Mouse (Mus musculus) splenic B cell, adult 2 months (primary cell): ENCODE measurements around the gene Them5.

Source experiments
- DNase-seq: peaks from one replicate; pipeline ENCODE4 v3.0.0-alpha.2; 2011; ENCODE audit warnings: low read depth, low spot score
- H3K27me3 ChIP-seq: 2 replicates; pipeline ENCODE4 v1.6.1; 2012; ENCODE audit warnings: mild to moderate bottlenecking, low read length, moderate library complexity, mixed read lengths; ENCODE audit not compliant: control insufficient read depth, poor library complexity, insufficient read depth, severe bottlenecking
- H3K36me3 ChIP-seq: 2 replicates; pipeline ENCODE4 v1.6.1; 2012; ENCODE audit warnings: mild to moderate bottlenecking, low read length, moderate library complexity, mixed read lengths; ENCODE audit not compliant: control insufficient read depth, poor library complexity, insufficient read depth, severe bottlenecking

Gene Them5

DNA sequence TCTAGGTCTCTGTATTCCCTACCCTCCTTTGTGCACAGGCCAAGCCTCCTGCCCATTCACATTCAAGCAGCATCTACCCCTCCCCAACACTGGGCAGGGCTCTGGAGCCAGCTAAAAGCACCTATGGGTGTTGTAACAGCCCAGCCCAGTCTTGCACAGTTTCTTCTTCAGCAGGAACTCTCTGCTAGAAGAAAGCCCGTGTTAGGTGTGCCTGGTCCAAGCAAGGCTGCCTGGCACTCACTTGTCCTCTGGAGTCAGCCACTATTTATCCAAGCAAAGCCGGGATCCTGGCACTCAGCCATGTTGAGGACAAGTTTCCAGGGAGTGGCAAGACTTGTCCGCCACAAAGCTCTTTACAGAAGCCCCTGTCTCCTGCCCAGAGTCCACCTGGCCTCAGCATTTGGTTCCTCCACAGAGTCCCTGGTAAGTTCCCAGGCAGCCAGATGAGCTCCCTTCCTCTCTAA is at the start of gene Them5:
Gene Them5, plus strand, starts transcription at position 141 of the 464 bp plus-strand sequence.
- Histone ChIP-seq H3K36me3 (no peaks in the 10 kb centered on the region), H3K27me3 (no peaks in the 10 kb centered on the region)
- no peak for DNase-seq

DNA sequence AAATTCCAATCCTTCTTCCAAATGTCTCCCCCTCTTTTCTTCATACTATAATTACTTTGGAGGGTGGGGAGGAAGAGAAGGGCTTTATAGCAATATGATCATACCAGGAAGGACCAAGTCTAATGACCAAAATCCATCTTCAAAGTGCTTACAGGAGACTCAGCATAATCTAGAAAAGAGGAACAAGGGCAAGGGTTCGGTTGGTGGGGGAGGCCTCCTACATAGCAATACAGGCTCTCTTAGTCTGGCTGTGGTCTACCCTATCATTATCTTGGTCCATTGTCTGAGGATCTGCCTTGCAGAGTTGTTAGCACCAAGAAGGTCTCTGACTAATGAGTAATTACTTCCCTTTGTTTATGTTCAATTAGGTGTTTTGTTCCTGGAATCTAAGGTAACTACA is 36.4 kb upstream of the Them5 start:
- no peak for DNase-seq
- Histone ChIP-seq H3K36me3 (no peaks in the 10 kb centered on the region), H3K27me3 (no peaks in the 10 kb centered on the region)

DNA sequence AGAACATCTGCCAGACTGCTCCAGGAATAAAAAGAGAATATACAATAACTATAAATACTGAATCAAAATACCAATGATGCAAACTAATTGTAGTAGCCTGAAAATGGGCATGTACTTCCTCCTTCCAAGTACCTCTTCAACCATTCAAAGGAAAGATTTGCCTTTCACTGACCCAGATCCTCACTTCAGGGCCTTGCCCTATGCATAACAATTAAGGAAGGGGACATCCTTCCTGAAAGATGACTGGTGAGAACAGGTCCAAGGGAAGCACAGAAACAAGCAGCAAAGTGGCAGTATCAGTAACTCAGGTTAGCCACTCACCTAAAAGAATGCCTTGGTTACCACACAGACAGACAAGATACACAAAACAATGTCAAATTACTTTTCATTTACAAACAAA is 34.9 kb upstream of the Them5 start:
- H3K27me3 ChIP-seq, result no peaks in the 10 kb centered on the region; the same call in 1 of the 2 replicates
- DNase-seq, result no peak
- no peaks in the 10 kb centered on the region for H3K36me3 ChIP-seq

DNA sequence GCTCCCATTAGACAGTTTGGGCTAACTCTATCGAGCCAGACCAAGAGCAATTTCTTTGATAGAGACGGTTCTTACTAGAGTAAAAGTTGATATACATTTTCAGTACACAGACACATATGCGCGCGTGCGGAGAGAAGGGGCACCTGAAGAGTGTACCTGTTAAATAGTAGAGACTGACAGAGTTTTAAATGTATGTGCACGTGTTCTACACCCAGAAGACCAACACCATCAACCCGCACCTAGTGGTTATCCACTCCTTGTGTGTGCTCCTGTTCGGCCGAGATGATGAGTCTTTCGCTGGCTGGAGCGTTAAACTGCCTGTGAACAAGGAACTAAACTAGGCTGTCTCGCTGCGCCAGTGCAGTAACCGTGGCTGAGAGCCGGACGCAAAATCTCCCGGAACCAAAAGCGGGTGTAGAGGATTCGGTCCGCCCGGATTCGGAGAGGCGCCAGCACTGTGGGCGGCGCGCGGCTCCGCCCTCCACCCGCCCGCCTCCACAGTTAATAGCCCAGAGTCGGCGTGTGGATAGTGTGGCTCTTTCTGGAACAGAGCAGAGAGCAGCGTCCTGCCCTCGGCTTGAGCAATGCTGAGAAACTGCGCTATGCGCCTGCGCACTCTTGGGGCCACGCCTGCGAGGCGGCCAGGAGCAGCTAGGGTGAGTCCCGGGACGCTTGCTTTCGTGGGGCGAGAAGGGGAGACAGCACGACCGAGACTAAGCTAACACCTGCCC is 32.1 kb upstream of the Them5 start, which contains the start of gene Them4:
Gene Them4, plus strand, starts transcription at position 457 of the 731 bp plus-strand sequence.
- peak; percentile 90 for DNase-seq

DNA sequence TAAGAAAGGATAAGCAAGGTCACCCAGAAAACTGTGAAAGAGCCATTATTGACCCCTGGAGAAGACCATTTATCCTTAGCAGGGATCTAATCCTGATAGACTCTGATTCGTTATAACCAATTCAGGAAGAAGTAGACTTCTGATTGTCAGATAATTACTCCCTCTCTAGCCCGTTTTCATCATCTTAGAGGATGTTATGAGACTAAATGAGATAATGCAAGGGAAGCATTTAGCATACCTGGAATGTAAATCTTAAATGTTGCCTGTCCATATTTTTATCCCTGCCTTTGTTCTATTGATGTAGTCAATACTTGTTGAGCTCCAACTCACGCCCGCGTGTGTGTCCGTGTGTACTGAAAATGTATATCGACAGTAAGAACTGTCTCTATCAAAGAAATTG is 31.4 kb upstream of the Them5 start:
- no peaks in the 10 kb centered on the region for H3K36me3 ChIP-seq
- H3K27me3 ChIP-seq, result no peaks in the 10 kb centered on the region; the same call in 1 of the 2 replicates
- DNase-seq, result no peak

More for the DNA sequence above, 32.1 kb upstream of the Them5 start, which contains the start of gene Them4:
- H3K27me3 ChIP-seq, result no peaks in the 10 kb centered on the region; the same call in 1 of the 2 replicates
- no peaks in the 10 kb centered on the region for H3K36me3 ChIP-seq

DNA sequence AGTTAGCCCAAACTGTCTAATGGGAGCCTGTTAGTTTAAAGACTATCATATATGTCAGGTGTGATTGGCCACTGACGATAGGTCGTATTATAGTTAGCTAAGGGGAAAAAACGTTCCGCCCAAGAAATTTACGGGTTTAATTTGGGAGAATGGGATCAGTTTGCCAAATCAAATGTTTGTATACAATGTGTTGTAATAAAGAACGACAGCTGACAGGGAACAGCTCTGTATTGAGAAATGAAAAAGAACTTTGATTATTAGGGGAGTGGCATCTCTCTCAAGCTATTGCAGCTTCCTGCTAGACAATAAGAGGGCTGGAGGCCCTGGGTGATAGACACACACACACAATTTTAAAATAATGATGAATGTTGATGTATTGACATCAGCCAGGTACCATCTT is 31.0 kb upstream of the Them5 start:
- DNase-seq, result no peak
- Histone ChIP-seq H3K36me3 (no peaks in the 10 kb centered on the region), H3K27me3 (no peaks in the 10 kb centered on the region; the same call in 1 of the 2 replicates)

DNA sequence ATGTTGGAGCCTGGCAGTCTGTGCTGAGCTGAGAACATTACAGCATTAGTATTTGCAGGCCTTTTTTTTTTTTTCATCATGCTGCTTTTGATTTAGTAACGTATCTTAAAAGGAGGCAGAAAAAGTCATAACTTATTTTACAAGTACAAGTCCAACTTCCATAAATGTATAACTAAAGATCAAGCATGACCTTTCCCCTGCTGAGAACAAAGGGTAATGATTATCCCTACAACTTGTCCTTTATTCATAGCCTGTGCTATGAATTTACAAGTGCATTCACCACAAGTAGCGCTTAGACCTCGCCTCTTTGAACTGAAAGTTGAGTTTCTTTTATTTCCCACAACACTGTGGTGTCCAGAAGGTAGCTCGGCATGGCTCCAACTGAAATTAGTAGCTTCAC is 30.5 kb upstream of the Them5 start:
- Histone ChIP-seq H3K36me3 (no peaks in the 10 kb centered on the region), H3K27me3 (no peaks in the 10 kb centered on the region; the same call in 1 of the 2 replicates)
- no peak for DNase-seq

DNA sequence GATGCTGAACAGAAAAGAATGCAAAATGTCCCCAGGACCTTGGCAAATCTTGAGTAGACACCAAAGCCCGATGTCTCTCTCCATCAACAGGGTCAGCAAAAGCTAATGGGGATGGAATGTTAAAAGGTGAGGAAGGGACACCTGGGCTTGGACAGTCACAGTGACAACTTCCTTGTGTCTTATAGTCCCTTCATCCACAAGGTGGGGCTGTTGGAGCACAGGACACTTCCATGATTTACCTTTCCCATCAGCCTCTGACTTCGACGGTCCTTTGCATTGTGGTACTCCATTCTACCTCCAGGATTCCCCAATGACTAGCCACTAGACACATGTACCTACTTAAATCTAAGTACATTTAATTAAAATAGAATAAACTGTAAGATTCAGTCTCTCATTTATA is 13.2 kb upstream of the Them5 start:
- Histone ChIP-seq H3K27me3 (no peaks in the 10 kb centered on the region), H3K36me3 (no peaks in the 10 kb centered on the region)
- DNase-seq, result no peak

DNA sequence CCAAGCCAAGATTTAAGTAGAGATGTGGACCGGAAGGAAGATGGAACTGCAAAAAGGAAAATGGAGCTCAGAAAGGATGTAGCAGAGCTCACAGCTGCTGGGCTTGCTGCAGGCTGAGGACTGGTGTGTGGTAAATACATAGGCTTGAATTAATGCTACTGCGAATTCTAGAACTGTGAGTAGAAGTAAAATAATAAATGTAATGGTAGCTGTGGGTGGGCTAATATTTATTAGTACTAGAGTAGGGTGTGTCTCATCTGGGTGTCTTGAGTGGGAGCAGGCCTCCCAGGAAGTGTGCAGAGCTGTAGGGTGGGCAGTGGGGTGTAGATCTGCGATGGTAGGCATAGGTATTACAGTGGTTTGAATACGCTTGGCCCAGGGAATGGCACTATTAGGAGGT is 7.5 kb upstream of the Them5 start:
- no peaks in the 10 kb centered on the region for H3K27me3 ChIP-seq
- DNase-seq, result no peak

DNA sequence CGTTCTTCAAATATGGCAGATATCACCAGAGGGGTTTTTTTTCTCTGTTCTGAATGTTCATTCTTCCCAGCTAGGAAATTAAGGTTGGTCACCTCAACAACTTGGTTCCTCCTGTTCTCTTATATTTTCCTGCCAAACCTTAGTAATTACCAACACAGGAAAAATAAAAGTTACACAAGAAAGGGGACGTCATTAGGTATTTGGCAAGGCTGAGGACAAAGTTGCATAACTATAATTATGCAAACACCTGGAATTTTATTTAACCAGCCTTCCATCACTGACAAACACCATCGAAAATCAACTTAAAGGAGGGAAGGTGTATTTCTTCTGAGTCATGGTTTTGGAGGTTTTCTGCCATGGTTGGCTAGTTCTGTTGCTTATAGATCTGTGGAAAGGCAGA is 3.4 kb upstream of the Them5 start:
- Histone ChIP-seq H3K27me3 (no peaks in the 10 kb centered on the region), H3K36me3 (no peaks in the 10 kb centered on the region)
- DNase-seq, result no peak

More for the DNA sequence above, 7.5 kb upstream of the Them5 start:
- H3K36me3 ChIP-seq, result no peaks in the 10 kb centered on the region

DNA sequence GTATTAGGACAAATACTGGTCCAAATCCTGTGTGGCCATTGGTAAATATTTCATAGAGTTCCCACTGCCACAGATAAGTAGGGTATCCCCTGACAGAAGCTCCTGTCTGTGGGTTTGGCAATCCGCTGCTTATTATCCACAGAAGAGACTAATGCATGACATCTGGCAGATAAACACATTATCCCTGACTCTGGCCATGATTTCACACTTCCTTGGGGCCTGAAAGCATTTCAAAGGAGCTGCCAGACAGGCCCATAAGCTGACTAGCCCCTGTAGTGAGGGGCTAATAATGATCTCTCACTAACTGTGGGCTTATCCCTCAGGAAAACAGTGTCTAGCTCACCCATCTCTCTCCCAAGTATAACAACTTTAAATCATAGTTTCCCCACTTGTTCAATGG is 653 bp downstream of the Them5 start:
- no peak for DNase-seq
- Histone ChIP-seq H3K27me3 (no peaks in the 10 kb centered on the region), H3K36me3 (no peaks in the 10 kb centered on the region)

DNA sequence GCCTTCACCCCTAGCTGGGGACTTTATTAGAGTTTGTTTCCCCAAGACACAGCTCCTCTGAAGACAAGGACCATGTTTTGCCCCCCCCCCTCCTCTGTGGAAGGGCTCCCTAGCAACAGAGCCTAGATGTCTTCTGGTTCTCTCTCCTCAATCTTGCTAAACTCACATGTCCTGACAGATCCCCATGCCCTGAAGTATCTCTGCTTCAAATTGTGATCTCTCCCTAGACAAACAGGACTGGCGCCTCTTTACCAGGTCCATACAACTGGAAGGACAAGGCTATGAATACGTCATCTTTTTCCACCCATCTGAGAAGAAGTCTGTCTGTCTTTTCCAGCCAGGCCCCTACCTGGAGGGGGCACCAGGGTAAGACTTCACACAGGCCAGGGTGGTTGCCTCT is 2.3 kb downstream of the Them5 start:
- DNase-seq, result no peak
- H3K27me3 ChIP-seq, result no peaks in the 10 kb centered on the region
- H3K36me3 ChIP-seq, result no peaks in the 10 kb centered on the region

DNA sequence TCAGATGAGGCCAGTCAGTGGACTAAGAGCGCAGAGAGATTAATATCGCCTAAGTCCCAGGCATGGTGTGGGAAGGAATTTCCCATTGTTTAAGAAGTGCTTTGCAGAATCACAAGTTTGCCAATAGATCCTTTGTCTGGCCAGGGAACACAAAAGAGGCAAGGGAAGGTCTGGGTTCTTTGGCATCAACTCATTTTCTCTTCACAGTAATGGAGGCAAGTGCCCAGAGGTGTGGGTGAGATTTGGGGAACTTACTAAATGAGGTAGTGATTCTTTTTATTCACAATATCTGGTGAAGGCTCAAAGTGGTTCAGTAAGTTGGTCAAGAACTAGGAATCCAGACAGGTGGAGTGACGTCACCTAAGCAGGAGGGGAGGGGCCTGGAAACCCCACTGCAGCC is 3.0 kb downstream of the Them5 start:
- Histone ChIP-seq H3K27me3 (no peaks in the 10 kb centered on the region), H3K36me3 (no peaks in the 10 kb centered on the region)
- DNase-seq, result no peak

DNA sequence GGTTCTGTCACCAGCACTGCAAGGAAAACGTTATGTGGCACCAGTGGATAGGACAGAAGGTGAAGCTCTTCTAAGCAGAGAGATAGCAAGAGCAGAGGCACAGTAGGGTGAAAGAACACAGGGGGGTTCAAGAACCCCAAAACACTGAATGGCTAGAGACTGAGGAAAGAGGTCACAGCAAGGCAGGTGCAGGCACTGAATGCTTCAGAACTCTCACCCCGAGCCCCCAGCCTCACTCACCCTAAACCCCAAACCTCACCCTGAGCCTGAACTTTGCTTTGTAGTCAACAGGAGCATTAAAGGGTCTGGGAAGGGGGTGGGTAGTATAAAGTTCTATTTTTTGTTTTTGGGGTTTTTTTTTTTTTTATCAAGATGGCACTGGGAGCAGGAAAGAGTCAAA is 6.2 kb downstream of the Them5 start:
- DNase-seq, result no peak
- no peaks in the 10 kb centered on the region for H3K27me3 ChIP-seq

DNA sequence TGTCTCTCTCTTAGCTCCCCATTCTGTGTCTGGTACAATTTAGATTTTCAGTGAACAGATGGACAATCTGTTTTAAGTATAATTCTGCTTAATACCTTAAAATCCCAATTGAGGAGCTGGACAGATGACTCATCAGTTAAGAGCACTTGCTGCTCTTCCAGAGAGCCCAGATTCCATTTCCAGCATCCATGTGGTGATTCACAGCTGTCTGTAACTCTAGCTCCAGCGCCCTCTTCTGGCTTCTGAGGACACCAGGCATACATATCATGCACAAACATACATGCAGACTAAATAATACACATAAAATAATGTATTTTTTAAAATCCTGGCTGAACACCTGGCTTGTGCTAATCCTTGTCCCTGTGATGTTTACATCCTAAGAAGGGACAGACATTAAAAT is 18.9 kb downstream of the Them5 start:
- no peak for DNase-seq
- no peaks in the 10 kb centered on the region for H3K36me3 ChIP-seq
- no peaks in the 10 kb centered on the region; the same call in 1 of the 2 replicates for H3K27me3 ChIP-seq

More for the DNA sequence above, 6.2 kb downstream of the Them5 start:
- H3K36me3 ChIP-seq, result no peaks in the 10 kb centered on the region
